Comparison of ENCODE assay signal across 13 mouse cellular contexts in genomic region chr7:27479750-27480149, GRCm38 (mm10). TPM values are rescaled to one million over a fixed set of nuclear protein-coding genes. Genes with fewer than 3 reads are reported as not detected.
DNase-seq lines count a peak whose midpoint lies in the region; ATAC-seq and TF ChIP-seq lines count a peak whose summit lies in the region.
"Had no signal": no experiment of that assay in that cellular context is flagged by ENCODE, and none has a peak within 500 bp of the region (broad histone marks: within the 10 kb centered on the region; RNA-seq: fewer than 3 reads in every experiment).

No protein-coding gene starts in this region.

- H3K36me3 ChIP-seq in kidney, adult 2 months (ENCODE audit: control insufficient read depth, insufficient read depth, low read length) = no peaks in the 10 kb centered on the region
- peaks cover 12% of the 10 kb centered on the region for H3K36me3 ChIP-seq in stomach, embryonic 15.5 days
- H3K36me3 ChIP-seq in forebrain, embryonic 14.5 days (ENCODE audit: control insufficient read depth, insufficient read depth, low read length) = peaks cover 13% of the 10 kb centered on the region

- no peak overlapping the region for H3K9ac ChIP-seq in stomach, embryonic 15.5 days
- no peak overlapping the region for H3K9ac ChIP-seq in forebrain, embryonic 14.5 days (ENCODE audit: low read length)
- H3K9ac ChIP-seq: hindbrain, embryonic 14.5 days had no signal

- no peak for TF ChIP-seq POLR2A in kidney, adult 2 months (IDR thresholded peaks at IDR 0.05; ENCODE audit: low read depth, low read length)

- TF ChIP-seq CTCF in gastrocnemius, adult 2 months (IDR thresholded peaks at IDR 0.05) = no peak
- no peak for TF ChIP-seq CTCF in kidney, adult 2 months (conservative IDR thresholded peaks at IDR 0.05; ENCODE audit: insufficient read depth, insufficient read length, low read depth, low read length)

- H3K4me1 ChIP-seq in kidney, adult 2 months (ENCODE audit: control insufficient read depth, insufficient read depth, low read length) = peaks cover 28% of the 10 kb centered on the region
- peaks cover 19% of the 10 kb centered on the region for H3K4me1 ChIP-seq in stomach, embryonic 15.5 days
- H3K4me1 ChIP-seq in forebrain, embryonic 14.5 days (ENCODE audit: control insufficient read depth, insufficient read depth, low read length) = peaks cover 3% of the 10 kb centered on the region; the same call in 1 of the 2 replicates

- no peaks in the 10 kb centered on the region for H3K9me3 ChIP-seq in stomach, embryonic 15.5 days
- no peaks in the 10 kb centered on the region for H3K9me3 ChIP-seq in forebrain, embryonic 14.5 days (replicated peaks; ENCODE audit: control insufficient read depth, low read length)

- 33% methylated on average over 1 of the region's 1 CpGs for WGBS in kidney, adult 2 months
- WGBS in stomach, embryonic 15.5 days = 56% methylated on average over 1 of the region's 1 CpGs
- WGBS in forebrain, embryonic 14.5 days = 65% methylated on average over 1 of the region's 1 CpGs

- no peak for ATAC-seq in stomach, embryonic 15.5 days (ENCODE audit: insufficient read depth, low FRiP score, low read depth)
- no peak for ATAC-seq in forebrain, embryonic 14.5 days

- no peak for DNase-seq in gastrocnemius, adult 2 months
- no peak for DNase-seq in gastrocnemius, postnatal 10 days
- DNase-seq in kidney, adult 2 months = peak; percentile 88
- peak; percentile 66 to 79 for DNase-seq in kidney, postnatal 36 days
- no peak for DNase-seq in heart, adult 9 months (ENCODE audit: low spot score in 2 of 2)
- no peak for DNase-seq in layer of hippocampus, adult 18-20 months (ENCODE audit: low spot score in 2 of 2)
- no peak for DNase-seq in forebrain, embryonic 14.5 days (ENCODE audit: low spot score)
- DNase-seq: cerebellum, postnatal 25 days; retina, postnatal 1 day; spleen, adult 18-20 months; thymus, postnatal 25 days had no signal

- H3K27ac ChIP-seq in gastrocnemius, adult 2 months = peak overlapping the region; percentile 28; the same call in 1 of the 2 replicates
- H3K27ac ChIP-seq in kidney, adult 2 months (ENCODE audit: insufficient read depth, low read depth, low read length) = peak overlapping the region; percentile 79
- H3K27ac ChIP-seq in stomach, embryonic 15.5 days = peak overlapping the region; percentile 77
- no peak overlapping the region for H3K27ac ChIP-seq in forebrain, embryonic 14.5 days (ENCODE audit: low read depth, low read length)
- H3K27ac ChIP-seq: hindbrain, embryonic 14.5 days had no signal

- no peak overlapping the region for H3K4me3 ChIP-seq in gastrocnemius, adult 2 months
- peak overlapping the region; percentile 4; the same call in 1 of the 2 replicates for H3K4me3 ChIP-seq in kidney, adult 2 months (ENCODE audit: insufficient read depth, low read depth, low read length)
- no peak overlapping the region for H3K4me3 ChIP-seq in stomach, embryonic 15.5 days (replicated peaks)
- H3K4me3 ChIP-seq in forebrain, embryonic 14.5 days (ENCODE audit: low read depth, low read length) = no peak overlapping the region

- peak overlapping the region; percentile 9; the same call in 1 of the 2 replicates for H3K4me2 ChIP-seq in stomach, embryonic 15.5 days
- no peak overlapping the region for H3K4me2 ChIP-seq in forebrain, embryonic 14.5 days (ENCODE audit: low read length)
- H3K4me2 ChIP-seq: hindbrain, embryonic 14.5 days had no signal

- intact Hi-C loops in gastrocnemius, adult 2 months (cut with DNase I) = loop anchor here (5.0 kb wide), 1 partner anchor 48 kb away; no protein-coding TSS in a partner anchor

- no peaks in the 10 kb centered on the region for H3K27me3 ChIP-seq in kidney, adult 2 months (replicated peaks; ENCODE audit: control insufficient read depth, insufficient read depth, low read length)
- no peaks in the 10 kb centered on the region for H3K27me3 ChIP-seq in stomach, embryonic 15.5 days (replicated peaks)
- no peaks in the 10 kb centered on the region for H3K27me3 ChIP-seq in forebrain, embryonic 14.5 days (replicated peaks; ENCODE audit: control insufficient read depth, insufficient read depth, low read length)

RNA-seq across cellular contexts. Expression of gene Sertad3, which starts 6.2 kb away (rescaled TPM):
- 1 to 10 TPM; 3.3 to 7.1 TPM for total RNA-seq in gastrocnemius, adult 2 months (2021)
- total RNA-seq in gastrocnemius, postnatal 10 days (2021) = 10 to 100 TPM in 1 of 2 experiments, 1 to 10 TPM in 1; 9.0 to 13.0 TPM
- polyA plus RNA-seq in kidney, adult 2 months (2012; rRNA removed) = 9.0 and 12.8 TPM in 2 replicates
- polyA plus RNA-seq in stomach, embryonic 15.5 days (2015; fragmentation: Nextera tagmentation; extraction: Ambion mirVana) = 29.3 and 35.1 TPM in 2 replicates
- total RNA-seq in layer of hippocampus, adult 18-20 months (2021) = 1 to 10 TPM; 4.2 to 5.1 TPM
- 12.5 and 14.2 TPM in 2 replicates for polyA plus RNA-seq in forebrain, embryonic 14.5 days (2014; fragmentation: Nextera tagmentation; extraction: Ambion mirVana)

RNA-seq across cellular contexts. Expression of gene Sertad1, which starts 7.0 kb away (rescaled TPM):
- 1 to 10 TPM; 5.5 to 9.1 TPM for total RNA-seq in gastrocnemius, adult 2 months (2021)
- 10 to 100 TPM; 10.6 to 14.4 TPM for total RNA-seq in gastrocnemius, postnatal 10 days (2021)
- polyA plus RNA-seq in kidney, adult 2 months (2012; rRNA removed) = 19.4 and 23.7 TPM in 2 replicates
- polyA plus RNA-seq in stomach, embryonic 15.5 days (2015; fragmentation: Nextera tagmentation; extraction: Ambion mirVana) = 35.3 and 36.7 TPM in 2 replicates
- 10 to 100 TPM in 1 of 2 experiments, 1 to 10 TPM in 1; 8.7 to 11.5 TPM for total RNA-seq in layer of hippocampus, adult 18-20 months (2021)
- 8.6 and 9.7 TPM in 2 replicates for polyA plus RNA-seq in forebrain, embryonic 14.5 days (2014; fragmentation: Nextera tagmentation; extraction: Ambion mirVana)

RNA-seq across cellular contexts. Expression of gene Prx, which starts 19.4 kb away (rescaled TPM):
- 1 to 10 TPM; 3.1 to 4.1 TPM for total RNA-seq in gastrocnemius, adult 2 months (2021)
- 10 to 100 TPM; 34.6 to 48.7 TPM for total RNA-seq in gastrocnemius, postnatal 10 days (2021)
- polyA plus RNA-seq in kidney, adult 2 months (2012; rRNA removed) = 1.2 and 1.5 TPM in 2 replicates
- polyA plus RNA-seq in stomach, embryonic 15.5 days (2015; fragmentation: Nextera tagmentation; extraction: Ambion mirVana) = 3.1 and 3.5 TPM in 2 replicates
- under 1 TPM; 0.25 to 0.35 TPM for total RNA-seq in layer of hippocampus, adult 18-20 months (2021)
- polyA plus RNA-seq in forebrain, embryonic 14.5 days (2014; fragmentation: Nextera tagmentation; extraction: Ambion mirVana) = 0.55 and 0.73 TPM in 2 replicates

RNA-seq across cellular contexts. Expression of gene Blvrb, which starts 32.0 kb away (rescaled TPM):
- total RNA-seq in gastrocnemius, adult 2 months (2021) = 10 to 100 TPM in 1 of 2 experiments, 1 to 10 TPM in 1; 8.9 to 15.8 TPM
- 10 to 100 TPM; 20.5 to 25.0 TPM for total RNA-seq in gastrocnemius, postnatal 10 days (2021)
- polyA plus RNA-seq in kidney, adult 2 months (2012; rRNA removed) = 47.1 and 47.8 TPM in 2 replicates
- 86.6 and 133 TPM in 2 replicates for polyA plus RNA-seq in stomach, embryonic 15.5 days (2015; fragmentation: Nextera tagmentation; extraction: Ambion mirVana)
- 10 to 100 TPM; 18.5 to 20.1 TPM for total RNA-seq in layer of hippocampus, adult 18-20 months (2021)
- polyA plus RNA-seq in forebrain, embryonic 14.5 days (2014; fragmentation: Nextera tagmentation; extraction: Ambion mirVana) = 22.4 and 23.7 TPM in 2 replicates

RNA-seq across cellular contexts. Expression of gene Sptbn4, which starts 32.3 kb away (rescaled TPM):
- total RNA-seq in gastrocnemius, adult 2 months (2021) = under 1 TPM in 1 of 2 experiments, not detected in 1; 0.03 TPM
- total RNA-seq in gastrocnemius, postnatal 10 days (2021) = under 1 TPM; 0.20 to 0.28 TPM
- polyA plus RNA-seq in kidney, adult 2 months (2012; rRNA removed) = 0.09 and 0.12 TPM in 2 replicates
- polyA plus RNA-seq in stomach, embryonic 15.5 days (2015; fragmentation: Nextera tagmentation; extraction: Ambion mirVana) = 0.45 and 0.58 TPM in 2 replicates
- 100 to 1,000 TPM; 130 to 133 TPM for total RNA-seq in layer of hippocampus, adult 18-20 months (2021)
- polyA plus RNA-seq in forebrain, embryonic 14.5 days (2014; fragmentation: Nextera tagmentation; extraction: Ambion mirVana) = 1.6 and 1.7 TPM in 2 replicates

Comparison
In these comparisons a context has a peak if more than half of its experiments do, and no peak if none do; other contexts are left out.
1. RNA of gene Prx, which starts 19.4 kb away (total RNA-seq): 34.6 to 48.7 TPM in gastrocnemius, postnatal 10 days; 3.1 to 4.1 TPM in gastrocnemius, adult 2 months and 0.25 to 0.35 TPM in layer of hippocampus, adult 18-20 months; every median in the first group is over 4 times any median in the second.
2. DNase-seq: peak in kidney, adult 2 months (single experiment) and kidney, postnatal 36 days (2 of 2); none in gastrocnemius, adult 2 months (single experiment), gastrocnemius, postnatal 10 days (single experiment), heart, adult 9 months (0 of 2), layer of hippocampus, adult 18-20 months (0 of 2) and forebrain, embryonic 14.5 days (single experiment).